11 mouse cellular contexts compared by ENCODE assay signal in the genomic region with DNA sequence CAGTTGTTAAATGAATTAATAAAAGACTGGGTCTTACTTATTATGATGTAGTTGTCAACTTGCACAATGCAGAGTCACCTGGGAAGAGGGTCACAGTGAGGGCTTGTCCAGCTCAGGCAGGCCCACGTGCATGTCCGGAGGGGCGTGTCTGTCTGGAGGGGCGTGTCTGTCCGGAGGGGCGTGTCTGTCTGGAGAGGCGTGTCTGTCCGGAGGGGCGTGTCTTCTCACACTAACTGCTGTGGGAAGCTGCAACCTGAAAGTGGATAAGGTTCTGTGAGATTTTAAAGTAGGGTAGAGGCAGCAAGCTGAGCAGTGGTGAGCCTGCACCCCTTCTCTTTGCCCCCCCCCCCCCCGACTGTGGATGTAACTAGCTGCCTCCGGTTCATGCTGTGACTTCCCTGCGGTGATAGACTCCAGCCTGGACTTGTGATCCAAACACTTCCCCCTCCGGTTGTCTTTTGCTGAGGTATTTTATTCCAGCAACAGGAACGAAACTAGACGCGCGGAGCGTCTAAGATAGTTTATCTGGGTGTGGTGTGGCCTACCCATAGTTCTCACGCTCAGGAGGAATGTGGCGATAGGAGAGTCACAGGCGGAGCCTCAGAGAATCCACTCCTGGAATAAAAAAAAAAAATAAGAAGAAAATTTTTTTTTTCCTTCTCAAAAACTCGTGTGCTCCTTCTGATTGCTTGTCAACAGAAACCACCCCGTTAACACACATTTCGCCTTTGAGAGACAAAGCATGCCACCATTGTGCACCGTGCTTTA. TPM values are rescaled to one million over a fixed set of nuclear protein-coding genes. Genes with fewer than 3 reads are reported as not detected.
DNase-seq lines count a peak whose midpoint lies in the region; ATAC-seq and TF ChIP-seq lines count a peak whose summit lies in the region.
"Had no signal": no experiment of that assay in that cellular context is flagged by ENCODE, and none has a peak within 500 bp of the region (broad histone marks: within the 10 kb centered on the region; RNA-seq: fewer than 3 reads in every experiment).

No protein-coding gene starts in this region.

- peaks cover 14% of the 10 kb centered on the region for H3K27me3 ChIP-seq in heart, embryonic 11.5 days (ENCODE audit: control insufficient read depth, insufficient read depth, low read length)
- H3K27me3 ChIP-seq in ES-Bruce4 (ENCODE audit: control insufficient read depth, insufficient read depth, low read length, poor library complexity, severe bottlenecking) = no peaks in the 10 kb centered on the region
- peaks cover 4% of the 10 kb centered on the region; the same call in 1 of the 2 replicates for H3K27me3 ChIP-seq in heart, postnatal 0 days (ENCODE audit: control insufficient read depth, insufficient read depth, low read length)
- peaks cover 11% of the 10 kb centered on the region; the same call in 1 of the 2 replicates for H3K27me3 ChIP-seq in lung, embryonic 14.5 days (ENCODE audit: insufficient read depth, low read length)
- H3K27me3 ChIP-seq: CH12.LX had no signal

- TF ChIP-seq EP300 in ES-Bruce4 (IDR thresholded peaks at IDR 0.05; ENCODE audit: insufficient read depth, low read depth, low read length) = peak; percentile 59; the same call in 1 of the 2 replicates
- no peak for TF ChIP-seq EP300 in heart, postnatal 0 days (IDR thresholded peaks at IDR 0.05; ENCODE audit: low read depth)

- no peak overlapping the region for H3K9ac ChIP-seq in heart, embryonic 11.5 days (ENCODE audit: low read depth, low read length)
- H3K9ac ChIP-seq in ES-Bruce4 (ENCODE audit: low read depth, poor library complexity, severe bottlenecking) = peak overlapping the region; percentile 53; the same call in 1 of the 2 replicates
- H3K9ac ChIP-seq in heart, postnatal 0 days (replicated peaks; ENCODE audit: low read depth, low read length) = no peak overlapping the region; the same call in 1 of the 2 replicates
- no peak overlapping the region for H3K9ac ChIP-seq in lung, embryonic 14.5 days

- H3K9me3 ChIP-seq in heart, embryonic 11.5 days (replicated peaks; ENCODE audit: control insufficient read depth, low read length) = no peaks in the 10 kb centered on the region
- no peaks in the 10 kb centered on the region for H3K9me3 ChIP-seq in ES-Bruce4 (replicated peaks; ENCODE audit: control insufficient read depth, insufficient read depth, low read length, poor library complexity, severe bottlenecking)
- H3K9me3 ChIP-seq in heart, postnatal 0 days (replicated peaks; ENCODE audit: control insufficient read depth, low read length) = no peaks in the 10 kb centered on the region
- H3K9me3 ChIP-seq in lung, embryonic 14.5 days (ENCODE audit: low read depth, low read length) = no peaks in the 10 kb centered on the region

- intact Hi-C loops in left cerebral cortex, postnatal 14 days (cut with DNase I) = loop anchor here (5.0 kb wide), 1 partner anchor 138 kb away; no protein-coding TSS in a partner anchor

- ATAC-seq in heart, embryonic 11.5 days (replicated peaks; ENCODE audit: insufficient number of reproducible peaks, low FRiP score, low TSS enrichment) = peak; percentile 84
- peak; percentile 85 for ATAC-seq in heart, postnatal 0 days (ENCODE audit: insufficient read depth, low read depth)
- ATAC-seq in lung, embryonic 14.5 days (ENCODE audit: insufficient read depth) = peak; percentile 27; the same call in 1 of the 2 replicates

- no peak for DNase-seq in heart, adult 11 months
- peak; percentile 41 for DNase-seq in heart, postnatal 0 days (ENCODE audit: low spot score)
- DNase-seq in lung, embryonic 14.5 days = peak; percentile 39
- DNase-seq in gastrocnemius, postnatal 4 days (ENCODE audit: low spot score in 2 of 2) = no peak
- DNase-seq in left cerebral cortex, postnatal 14 days (ENCODE audit: low spot score in 2 of 2) = no peak
- no peak for DNase-seq in gastrocnemius, adult 18-20 months (ENCODE audit: low spot score)
- DNase-seq: cerebellum, adult 18-20 months; gastrocnemius, postnatal 36 days had no signal

- no peak for TF ChIP-seq POLR2A in ES-Bruce4 (IDR thresholded peaks at IDR 0.05; ENCODE audit: insufficient read depth, low read length)

- H3K4me3 ChIP-seq in heart, embryonic 11.5 days (ENCODE audit: low read depth, low read length) = peak overlapping the region; percentile 12; the same call in 1 of the 2 replicates
- H3K4me3 ChIP-seq in ES-Bruce4 (ENCODE audit: low read depth, low read length) = peak overlapping the region; percentile 45; the same call in 1 of the 2 replicates
- peak overlapping the region; percentile 24 for H3K4me3 ChIP-seq in heart, postnatal 0 days (ENCODE audit: low read depth, low read length)
- H3K4me3 ChIP-seq in lung, embryonic 14.5 days (ENCODE audit: low read depth, low read length) = no peak overlapping the region

- no peaks in the 10 kb centered on the region for H3K36me3 ChIP-seq in heart, embryonic 11.5 days (ENCODE audit: control insufficient read depth, insufficient read depth, low read length)
- H3K36me3 ChIP-seq in ES-Bruce4 (ENCODE audit: control insufficient read depth, insufficient read depth, low read length, poor library complexity, severe bottlenecking) = no peaks in the 10 kb centered on the region
- H3K36me3 ChIP-seq in heart, postnatal 0 days (replicated peaks; ENCODE audit: control insufficient read depth, insufficient read depth, low read length) = no peaks in the 10 kb centered on the region
- H3K36me3 ChIP-seq in lung, embryonic 14.5 days (ENCODE audit: insufficient read depth) = no peaks in the 10 kb centered on the region

- 41% methylated on average over 25 of the region's 25 CpGs for WGBS in heart, embryonic 11.5 days (ENCODE audit: insufficient replicate concordance)
- WGBS in heart, postnatal 0 days = 30% methylated on average over 25 of the region's 25 CpGs
- WGBS in lung, embryonic 14.5 days = 53% methylated on average over 25 of the region's 25 CpGs

- no peaks in the 10 kb centered on the region; the same call in 1 of the 2 replicates for H3K4me1 ChIP-seq in heart, embryonic 11.5 days (ENCODE audit: control insufficient read depth, insufficient read depth, low read length)
- H3K4me1 ChIP-seq in ES-Bruce4 (ENCODE audit: control insufficient read depth, insufficient read depth, low read length) = peaks cover 3% of the 10 kb centered on the region
- H3K4me1 ChIP-seq in heart, postnatal 0 days (ENCODE audit: control insufficient read depth, insufficient read depth) = no peaks in the 10 kb centered on the region
- H3K4me1 ChIP-seq in lung, embryonic 14.5 days (ENCODE audit: insufficient read depth) = peaks cover 6% of the 10 kb centered on the region; the same call in 1 of the 2 replicates

- peak overlapping the region; percentile 59 for H3K27ac ChIP-seq in heart, embryonic 11.5 days (ENCODE audit: low read depth, low read length)
- H3K27ac ChIP-seq in ES-Bruce4 (ENCODE audit: insufficient read depth, low read length) = peak overlapping the region; percentile 55
- H3K27ac ChIP-seq in heart, postnatal 0 days (ENCODE audit: low read depth) = 0 out of 2 replicates have a peak overlapping the region, but pooled peaks have one; percentile 7
- no peak overlapping the region for H3K27ac ChIP-seq in lung, embryonic 14.5 days (ENCODE audit: low read depth)

- TF ChIP-seq CTCF in ES-Bruce4 (IDR thresholded peaks at IDR 0.05; ENCODE audit: low read depth, low read length) = no peak
- no peak for TF ChIP-seq CTCF in heart, postnatal 0 days (IDR thresholded peaks at IDR 0.05; ENCODE audit: low read depth)
- TF ChIP-seq CTCF in lung, embryonic 14.5 days (IDR thresholded peaks at IDR 0.05; ENCODE audit: low read depth) = no peak

- H3K4me2 ChIP-seq in heart, embryonic 11.5 days = peak overlapping the region; percentile 52
- peak overlapping the region; percentile 48 for H3K4me2 ChIP-seq in heart, postnatal 0 days (ENCODE audit: low read depth, low read length)
- H3K4me2 ChIP-seq in lung, embryonic 14.5 days = no peak overlapping the region

RNA-seq across cellular contexts. Expression of gene Rcan1, which starts 4.6 kb away (rescaled TPM):
- polyA plus RNA-seq in heart, embryonic 11.5 days (2014; fragmentation: Nextera tagmentation; extraction: Ambion mirVana) = 103 and 150 TPM in 2 replicates
- 37.2 and 42.8 TPM in 2 replicates for polyA plus RNA-seq in ES-Bruce4 (2011; ENCODE audit: insufficient read depth, insufficient read length, low read depth, missing spikeins)
- total RNA-seq in heart, postnatal 0 days (2014; rRNA removed; ENCODE audit: low replicate concordance) = 83.7 and 94.7 TPM in 2 replicates
- 52.8 and 64.6 TPM in 2 replicates for polyA plus RNA-seq in heart, postnatal 0 days (2015; fragmentation: Nextera tagmentation; extraction: Ambion mirVana)
- 47.8 and 49.7 TPM in 2 replicates for polyA plus RNA-seq in lung, embryonic 14.5 days (2014; fragmentation: Nextera tagmentation; extraction: Ambion mirVana)
- 10 to 100 TPM; 31.1 to 37.8 TPM for total RNA-seq in gastrocnemius, postnatal 4 days (2021)
- total RNA-seq in left cerebral cortex, postnatal 14 days (2021) = 10 to 100 TPM; 49.8 to 55.8 TPM
- 100 to 1,000 TPM in 1 of 2 experiments, 10 to 100 TPM in 1; 53.2 to 329 TPM for total RNA-seq in gastrocnemius, adult 18-20 months (2021)

RNA-seq across cellular contexts. Expression of gene Clic6, which starts 10.3 kb away (rescaled TPM):
- polyA plus RNA-seq in heart, embryonic 11.5 days (2014; fragmentation: Nextera tagmentation; extraction: Ambion mirVana) = 0.54 and 0.59 TPM in 2 replicates
- polyA plus RNA-seq in ES-Bruce4 (2011; ENCODE audit: insufficient read depth, insufficient read length, low read depth, missing spikeins) = 5.5 and 6.8 TPM in 2 replicates
- total RNA-seq in heart, postnatal 0 days (2014; rRNA removed; ENCODE audit: low replicate concordance) = 0.38 and 3.6 TPM in 2 replicates
- polyA plus RNA-seq in heart, postnatal 0 days (2015; fragmentation: Nextera tagmentation; extraction: Ambion mirVana) = 1.1 and 1.7 TPM in 2 replicates
- polyA plus RNA-seq in lung, embryonic 14.5 days (2014; fragmentation: Nextera tagmentation; extraction: Ambion mirVana) = 8.9 and 10.2 TPM in 2 replicates
- total RNA-seq in gastrocnemius, postnatal 4 days (2021) = under 1 TPM; 0.20 to 0.23 TPM
- total RNA-seq in left cerebral cortex, postnatal 14 days (2021) = 1 to 10 TPM; 1.9 to 2.2 TPM
- total RNA-seq in gastrocnemius, adult 18-20 months (2021) = under 1 TPM in 1 of 2 experiments, not detected in 1; 0.14 TPM

Comparison
In these comparisons a context has a peak if more than half of its experiments do, and no peak if none do; other contexts are left out.
1. DNase-seq: peak in heart, postnatal 0 days (single experiment) and lung, embryonic 14.5 days (single experiment); none in heart, adult 11 months (single experiment), gastrocnemius, postnatal 4 days (0 of 2), left cerebral cortex, postnatal 14 days (0 of 2) and gastrocnemius, adult 18-20 months (single experiment).
2. ATAC-seq: peak in every context shown above with its lines; median percentile 85 in heart, postnatal 0 days; 84 in heart, embryonic 11.5 days; 27 in lung, embryonic 14.5 days.